Mouse (Mus musculus): Measurements from ENCODE around the gene Dnah3. TPM values are rescaled to one million over a fixed set of nuclear protein-coding genes. Genes with fewer than 3 reads are reported as not detected.

Dnah3 gene
- polyA plus RNA-seq, 1 experiment from 2014 or later: 0.11 TPM

DNA sequence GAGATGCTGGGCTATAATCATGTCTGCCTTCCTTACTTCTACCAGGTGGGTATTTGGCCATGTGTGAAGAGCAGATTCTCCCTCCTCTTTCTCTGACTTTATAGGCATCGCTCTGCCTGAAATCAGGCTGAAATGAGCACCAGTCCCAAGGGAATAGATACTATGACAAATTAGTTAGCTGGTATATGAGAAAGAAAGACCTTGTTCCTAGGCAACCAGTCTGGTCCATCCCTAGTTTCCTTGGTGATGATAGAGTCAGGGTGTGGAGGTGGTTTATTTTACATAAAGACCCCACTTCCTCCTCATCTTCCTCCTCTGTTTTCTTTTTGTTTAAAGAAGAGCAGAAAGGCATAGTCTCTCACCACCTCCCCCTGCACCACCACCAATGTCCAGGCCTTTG, 60.5 kb downstream of the Dnah3 start:
- H3K4me2 ChIP-seq (ENCODE audit: low read length): no peak overlapping the region
- no peaks in the 10 kb centered on the region for H3K27me3 ChIP-seq (replicated peaks; ENCODE audit: control insufficient read depth, insufficient read depth, low read length)
- H3K9me3 ChIP-seq (ENCODE audit: control insufficient read depth, low read length): no peaks in the 10 kb centered on the region
- no peak overlapping the region for H3K4me3 ChIP-seq (ENCODE audit: low read length)
- no peak overlapping the region for H3K9ac ChIP-seq (ENCODE audit: low read depth, low read length)
- no peak overlapping the region for H3K27ac ChIP-seq (ENCODE audit: low read depth, low read length)
- H3K36me3 ChIP-seq (ENCODE audit: control insufficient read depth, insufficient read depth, low read length): no peaks in the 10 kb centered on the region
- WGBS: 63% methylated on average over 1 of the region's 1 CpGs
- peak; percentile 79 for ATAC-seq
- H3K4me1 ChIP-seq (ENCODE audit: control insufficient read depth, insufficient read depth, low read depth, low read length): no peaks in the 10 kb centered on the region

DNA sequence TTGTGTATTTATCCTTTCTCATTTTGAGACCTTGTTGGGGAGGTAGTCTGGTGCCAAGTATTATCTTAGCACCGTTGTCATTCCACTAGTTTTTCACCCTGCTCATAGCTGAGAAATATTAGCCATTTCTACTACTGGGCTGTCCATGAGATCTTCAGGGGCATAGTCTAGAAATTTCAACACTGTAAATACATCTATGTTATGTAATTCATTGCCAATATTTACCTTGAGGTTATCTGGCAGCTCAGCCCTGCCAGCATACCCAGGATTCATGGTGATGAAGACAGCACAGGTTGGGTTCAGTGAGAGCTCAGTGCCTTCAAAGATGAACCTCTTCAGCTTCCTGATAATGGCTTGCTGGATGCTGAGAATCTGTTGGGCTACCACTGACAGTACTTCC, 66.4 kb downstream of the Dnah3 start:
- H3K4me2 ChIP-seq (ENCODE audit: low read length): no peak overlapping the region
- 93% methylated on average over 1 of the region's 1 CpGs for WGBS
- no peaks in the 10 kb centered on the region for H3K9me3 ChIP-seq (ENCODE audit: control insufficient read depth, low read length)
- H3K4me3 ChIP-seq (ENCODE audit: low read length): no peak overlapping the region
- ATAC-seq: no peak
- H3K27me3 ChIP-seq (replicated peaks; ENCODE audit: control insufficient read depth, insufficient read depth, low read length): no peaks in the 10 kb centered on the region
- H3K27ac ChIP-seq (ENCODE audit: low read depth, low read length): no peak overlapping the region
- no peak overlapping the region for H3K9ac ChIP-seq (ENCODE audit: low read depth, low read length)
- no peaks in the 10 kb centered on the region for H3K36me3 ChIP-seq (ENCODE audit: control insufficient read depth, insufficient read depth, low read length)
- no peaks in the 10 kb centered on the region for H3K4me1 ChIP-seq (ENCODE audit: control insufficient read depth, insufficient read depth, low read depth, low read length)

DNA sequence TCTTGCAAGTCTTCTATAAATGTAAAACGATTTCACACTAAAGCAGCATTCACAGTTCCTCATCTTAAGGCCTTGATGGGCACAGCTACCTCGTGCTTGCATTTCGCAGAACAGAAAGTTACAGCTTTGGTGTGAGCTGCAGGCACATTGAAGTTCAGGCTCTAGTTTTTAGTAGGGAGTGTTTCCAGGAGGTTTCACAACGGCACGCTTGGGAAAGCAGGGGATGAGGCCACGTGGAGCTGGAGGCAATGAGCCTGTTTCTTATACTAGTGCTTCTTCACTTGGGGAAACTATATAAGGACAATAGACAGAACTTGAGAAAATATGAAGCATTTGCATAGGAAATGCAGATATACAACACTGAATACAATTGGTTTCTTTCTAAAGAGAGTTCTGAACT, 98.0 kb downstream of the Dnah3 start:
- no peak for ATAC-seq
- H3K4me3 ChIP-seq (ENCODE audit: low read length): no peak overlapping the region
- H3K4me2 ChIP-seq (ENCODE audit: low read length): no peak overlapping the region
- WGBS: 80% methylated on average over 6 of the region's 6 CpGs
- no peaks in the 10 kb centered on the region for H3K36me3 ChIP-seq (ENCODE audit: control insufficient read depth, insufficient read depth, low read length)
- H3K9me3 ChIP-seq (ENCODE audit: control insufficient read depth, low read length): no peaks in the 10 kb centered on the region
- no peaks in the 10 kb centered on the region for H3K4me1 ChIP-seq (ENCODE audit: control insufficient read depth, insufficient read depth, low read depth, low read length)
- H3K27me3 ChIP-seq (replicated peaks; ENCODE audit: control insufficient read depth, insufficient read depth, low read length): no peaks in the 10 kb centered on the region
- H3K9ac ChIP-seq (ENCODE audit: low read depth, low read length): no peak overlapping the region
- no peak overlapping the region for H3K27ac ChIP-seq (ENCODE audit: low read depth, low read length)

DNA sequence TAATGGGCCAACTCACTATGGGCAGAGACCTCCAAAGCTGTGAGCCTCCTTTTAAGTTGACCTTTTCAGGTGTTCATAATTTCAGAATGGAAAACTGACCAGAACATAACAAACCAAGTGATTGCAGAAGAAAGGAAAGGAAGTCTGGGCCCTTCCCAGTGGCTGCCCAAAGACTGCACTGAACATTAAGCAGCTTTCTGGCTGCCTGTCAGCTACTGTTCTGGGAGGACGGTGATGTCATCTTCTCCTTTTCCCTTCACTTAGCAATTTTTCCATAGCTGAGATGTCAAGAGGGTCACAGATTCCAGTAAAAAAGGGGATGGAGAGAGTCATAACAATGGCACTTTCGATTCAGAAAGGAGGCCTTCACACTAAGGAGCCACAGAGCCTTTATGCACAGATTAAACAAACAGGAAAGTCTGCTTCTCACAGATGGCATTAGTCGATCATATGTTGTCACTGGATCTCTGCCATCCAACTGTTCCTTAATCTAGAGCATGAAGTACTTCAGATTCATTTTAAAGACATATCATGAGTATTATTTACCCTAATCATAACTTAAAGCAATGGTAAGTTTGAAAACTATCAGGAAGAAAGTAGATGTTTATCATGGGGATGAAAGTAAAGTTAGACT, 109.7 kb downstream of the Dnah3 start:
- Histone ChIP-seq H3K4me3 (ENCODE audit: low read length) (no peak overlapping the region), H3K36me3 (ENCODE audit: control insufficient read depth, insufficient read depth, low read length) (no peaks in the 10 kb centered on the region), H3K4me2 (ENCODE audit: low read length) (no peak overlapping the region), H3K9me3 (ENCODE audit: control insufficient read depth, low read length) (no peaks in the 10 kb centered on the region), H3K27me3 (replicated peaks; ENCODE audit: control insufficient read depth, insufficient read depth, low read length) (no peaks in the 10 kb centered on the region), H3K4me1 (ENCODE audit: control insufficient read depth, insufficient read depth, low read depth, low read length) (no peaks in the 10 kb centered on the region), H3K9ac (ENCODE audit: low read depth, low read length) (no peak overlapping the region), H3K27ac (ENCODE audit: low read depth, low read length) (no peak overlapping the region)
- WGBS: 63% methylated on average over 3 of the region's 3 CpGs
- ATAC-seq: no peak

DNA sequence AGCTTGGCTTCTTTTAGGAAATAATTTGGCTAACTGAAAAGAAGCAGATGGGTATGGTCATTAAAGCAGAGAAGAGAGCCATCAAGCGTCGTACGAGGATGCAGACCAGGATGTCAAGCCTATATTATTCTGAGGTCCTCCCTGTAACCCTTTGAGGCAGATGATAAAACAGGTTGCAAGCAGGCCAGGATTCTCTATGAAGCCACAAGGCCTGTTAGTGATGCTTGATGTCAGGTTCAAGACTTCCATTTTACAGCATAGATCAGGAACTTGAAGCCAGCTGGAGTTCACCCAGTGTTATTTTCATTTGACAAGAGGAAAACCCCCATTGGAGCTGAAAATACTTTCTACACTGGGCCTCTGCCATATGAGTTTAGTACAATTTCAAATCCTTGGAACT, 114.9 kb downstream of the Dnah3 start:
- 84% methylated on average over 3 of the region's 3 CpGs for WGBS
- Histone ChIP-seq H3K27me3 (replicated peaks; ENCODE audit: control insufficient read depth, insufficient read depth, low read length) (no peaks in the 10 kb centered on the region), H3K4me3 (ENCODE audit: low read length) (no peak overlapping the region), H3K4me2 (ENCODE audit: low read length) (no peak overlapping the region), H3K36me3 (ENCODE audit: control insufficient read depth, insufficient read depth, low read length) (no peaks in the 10 kb centered on the region), H3K9me3 (ENCODE audit: control insufficient read depth, low read length) (no peaks in the 10 kb centered on the region), H3K9ac (ENCODE audit: low read depth, low read length) (no peak overlapping the region), H3K4me1 (ENCODE audit: control insufficient read depth, insufficient read depth, low read depth, low read length) (no peaks in the 10 kb centered on the region), H3K27ac (ENCODE audit: low read depth, low read length) (no peak overlapping the region)
- ATAC-seq: no peak

DNA sequence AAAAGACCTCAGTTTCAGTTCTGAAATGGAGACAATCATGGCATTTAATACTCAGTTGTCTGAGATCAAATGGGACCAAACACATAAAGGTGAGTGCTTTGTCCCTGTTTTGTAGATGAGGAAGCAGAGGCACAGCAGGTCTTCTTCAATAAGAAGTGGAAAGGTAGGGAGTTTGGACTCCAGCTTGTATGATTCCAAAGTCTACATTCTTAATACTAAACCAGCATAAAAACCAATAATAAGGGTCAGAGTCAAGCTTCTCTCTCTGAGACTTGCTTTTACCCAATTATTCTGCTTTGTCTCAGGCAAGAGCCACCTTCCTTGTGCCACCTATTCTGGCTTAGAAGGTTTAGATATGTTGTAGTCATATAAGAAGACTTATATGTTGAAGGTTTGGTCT, 116.5 kb downstream of the Dnah3 start:
- H3K27ac ChIP-seq (ENCODE audit: low read depth, low read length): no peak overlapping the region
- H3K36me3 ChIP-seq (ENCODE audit: control insufficient read depth, insufficient read depth, low read length): no peaks in the 10 kb centered on the region
- no peaks in the 10 kb centered on the region for H3K27me3 ChIP-seq (replicated peaks; ENCODE audit: control insufficient read depth, insufficient read depth, low read length)
- ATAC-seq: no peak
- H3K9ac ChIP-seq (ENCODE audit: low read depth, low read length): no peak overlapping the region
- no peaks in the 10 kb centered on the region for H3K4me1 ChIP-seq (ENCODE audit: control insufficient read depth, insufficient read depth, low read depth, low read length)
- H3K4me2 ChIP-seq (ENCODE audit: low read length): no peak overlapping the region
- no peaks in the 10 kb centered on the region for H3K9me3 ChIP-seq (ENCODE audit: control insufficient read depth, low read length)
- H3K4me3 ChIP-seq (ENCODE audit: low read length): no peak overlapping the region

DNA sequence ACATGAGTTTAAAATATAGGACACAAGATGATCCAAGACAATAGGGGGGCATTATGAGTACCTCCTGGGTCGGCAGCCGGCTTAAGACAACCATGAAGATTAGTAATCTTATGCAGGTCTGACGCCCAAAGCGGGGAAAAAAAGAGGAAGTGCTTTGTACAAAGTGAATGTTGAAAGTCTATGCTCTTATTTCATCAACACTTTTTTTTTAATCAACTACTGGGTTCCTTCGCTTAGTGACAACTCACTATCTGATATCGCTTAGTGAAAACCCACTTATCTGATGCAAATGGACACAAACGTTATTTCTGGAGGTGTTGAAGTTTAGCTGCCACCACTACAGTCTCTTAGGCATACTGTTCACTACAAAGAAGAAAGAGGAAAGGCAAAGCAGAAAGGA, 117.5 kb downstream of the Dnah3 start:
- Histone ChIP-seq H3K27ac (ENCODE audit: low read depth, low read length) (no peak overlapping the region), H3K4me2 (ENCODE audit: low read length) (no peak overlapping the region), H3K36me3 (ENCODE audit: control insufficient read depth, insufficient read depth, low read length) (no peaks in the 10 kb centered on the region), H3K4me3 (ENCODE audit: low read length) (no peak overlapping the region), H3K4me1 (ENCODE audit: control insufficient read depth, insufficient read depth, low read depth, low read length) (no peaks in the 10 kb centered on the region), H3K9ac (ENCODE audit: low read depth, low read length) (no peak overlapping the region), H3K27me3 (replicated peaks; ENCODE audit: control insufficient read depth, insufficient read depth, low read length) (no peaks in the 10 kb centered on the region), H3K9me3 (ENCODE audit: control insufficient read depth, low read length) (no peaks in the 10 kb centered on the region)
- no peak for ATAC-seq
- 87% methylated on average over 7 of the region's 7 CpGs for WGBS

DNA sequence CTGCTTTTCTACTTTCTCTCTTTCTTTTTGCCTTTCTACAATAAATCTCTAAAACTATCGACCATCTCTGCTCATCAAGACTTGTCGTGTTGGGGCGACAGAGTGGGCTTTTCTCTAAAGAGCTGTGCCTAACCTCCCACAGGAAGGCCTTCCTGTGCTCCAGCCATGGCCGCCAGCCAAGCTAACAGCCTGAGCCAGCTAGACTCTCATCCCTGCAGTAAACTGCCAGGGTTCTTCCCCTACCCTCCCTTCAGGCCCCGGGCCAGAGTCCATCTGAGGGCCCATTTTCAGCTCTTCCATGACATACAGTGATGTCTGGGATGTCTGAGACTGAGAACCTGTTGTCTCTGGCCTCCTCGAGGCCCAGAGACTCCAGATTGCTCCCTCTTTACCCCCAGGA, 118.8 kb downstream of the Dnah3 start:
- H3K27me3 ChIP-seq (replicated peaks; ENCODE audit: control insufficient read depth, insufficient read depth, low read length): no peaks in the 10 kb centered on the region
- no peak overlapping the region for H3K4me3 ChIP-seq (ENCODE audit: low read length)
- WGBS: 79% methylated on average over 6 of the region's 6 CpGs
- no peak for ATAC-seq
- H3K36me3 ChIP-seq (ENCODE audit: control insufficient read depth, insufficient read depth, low read length): no peaks in the 10 kb centered on the region
- H3K9me3 ChIP-seq (ENCODE audit: control insufficient read depth, low read length): no peaks in the 10 kb centered on the region
- H3K4me2 ChIP-seq (ENCODE audit: low read length): no peak overlapping the region
- H3K27ac ChIP-seq (ENCODE audit: low read depth, low read length): no peak overlapping the region
- H3K9ac ChIP-seq (ENCODE audit: low read depth, low read length): no peak overlapping the region
- H3K4me1 ChIP-seq (ENCODE audit: control insufficient read depth, insufficient read depth, low read depth, low read length): no peaks in the 10 kb centered on the region

DNA sequence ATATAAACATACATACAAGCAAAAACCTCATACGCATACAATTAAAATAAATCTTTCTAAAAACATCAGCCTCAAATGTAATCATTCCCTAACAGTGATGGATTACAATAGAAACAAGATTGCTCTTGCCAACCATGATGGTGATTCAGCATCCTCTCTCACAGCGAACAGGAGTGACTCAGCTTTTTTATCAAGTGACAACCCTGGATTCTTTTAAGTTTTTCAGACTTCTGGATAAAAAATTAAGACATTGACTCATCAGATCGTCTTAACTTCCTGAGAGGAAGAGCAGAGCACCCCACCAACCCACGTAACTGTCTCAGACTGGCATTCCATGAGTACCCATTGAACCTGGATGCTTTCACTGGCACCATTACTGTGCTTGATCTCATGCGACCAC, 120.9 kb downstream of the Dnah3 start:
- Histone ChIP-seq H3K36me3 (ENCODE audit: control insufficient read depth, insufficient read depth, low read length) (no peaks in the 10 kb centered on the region), H3K4me2 (ENCODE audit: low read length) (no peak overlapping the region), H3K9ac (ENCODE audit: low read depth, low read length) (no peak overlapping the region), H3K4me1 (ENCODE audit: control insufficient read depth, insufficient read depth, low read depth, low read length) (no peaks in the 10 kb centered on the region), H3K27ac (ENCODE audit: low read depth, low read length) (no peak overlapping the region), H3K4me3 (ENCODE audit: low read length) (no peak overlapping the region), H3K27me3 (replicated peaks; ENCODE audit: control insufficient read depth, insufficient read depth, low read length) (no peaks in the 10 kb centered on the region), H3K9me3 (ENCODE audit: control insufficient read depth, low read length) (no peaks in the 10 kb centered on the region)
- 83% methylated on average over 5 of the region's 5 CpGs for WGBS
- no peak for ATAC-seq

DNA sequence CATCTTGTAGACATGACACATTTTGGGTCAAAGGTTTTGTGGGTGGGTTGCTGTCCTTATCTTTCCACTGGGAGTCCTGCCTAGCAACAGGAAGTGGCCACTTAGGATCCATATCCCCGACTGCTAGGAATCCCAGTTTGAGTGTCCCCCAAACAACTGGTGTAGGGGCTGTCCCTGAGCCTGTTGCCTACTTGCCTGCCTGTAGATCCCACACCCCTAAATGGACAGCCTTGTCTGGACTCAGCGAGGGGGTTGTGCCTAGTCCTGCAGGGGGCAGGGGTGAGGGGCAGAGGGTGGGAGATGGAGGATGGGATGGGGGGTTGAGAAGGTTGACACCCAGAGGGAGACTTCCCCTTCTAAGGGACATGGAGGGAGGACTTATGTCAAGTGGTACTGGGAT, 125.8 kb downstream of the Dnah3 start:
- no peaks in the 10 kb centered on the region for H3K36me3 ChIP-seq (ENCODE audit: control insufficient read depth, insufficient read depth, low read length)
- H3K27me3 ChIP-seq (replicated peaks; ENCODE audit: control insufficient read depth, insufficient read depth, low read length): no peaks in the 10 kb centered on the region
- H3K27ac ChIP-seq (ENCODE audit: low read depth, low read length): no peak overlapping the region
- no peak overlapping the region for H3K4me3 ChIP-seq (ENCODE audit: low read length)
- H3K9me3 ChIP-seq (ENCODE audit: control insufficient read depth, low read length): no peaks in the 10 kb centered on the region
- no peak overlapping the region for H3K9ac ChIP-seq (ENCODE audit: low read depth, low read length)
- ATAC-seq: no peak
- no peaks in the 10 kb centered on the region for H3K4me1 ChIP-seq (ENCODE audit: control insufficient read depth, insufficient read depth, low read depth, low read length)
- H3K4me2 ChIP-seq (ENCODE audit: low read length): no peak overlapping the region
- 87% methylated on average over 2 of the region's 2 CpGs for WGBS
